Mouse (Mus musculus): ENCODE data around the gene Fam122c.
A peak's percentile ranks its signal among the peaks of the same experiment; 100 is the strongest.
"Not testable (repeated sequence)": the region's sequence is repeated elsewhere in the genome, so short reads cannot be mapped to it uniquely, and the experiment has no call there.

Gene Fam122c

DNA sequence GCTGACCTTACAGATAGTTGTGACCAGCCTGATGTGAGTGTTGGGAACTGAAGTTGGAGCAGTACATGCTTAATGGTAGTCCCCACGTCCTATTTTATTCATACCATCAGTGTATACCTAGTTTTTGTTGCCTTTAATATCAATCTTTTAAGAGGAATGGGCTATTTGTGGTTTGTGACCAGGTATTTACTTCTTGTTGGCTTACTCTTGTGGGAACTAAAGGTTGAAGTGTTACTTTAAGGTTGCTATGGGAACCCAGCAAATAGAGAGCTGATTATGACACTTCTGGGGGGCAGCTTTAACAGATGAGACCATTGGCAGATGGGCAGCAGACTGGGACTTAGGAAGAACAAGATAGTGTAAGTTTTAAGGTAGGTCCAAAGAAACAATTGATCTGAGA is at the start of gene Fam122c:
Gene Fam122c, plus strand, starts transcription at position 301 of the 400 bp plus-strand sequence.
- no peak for DNase-seq

GRCm38 (mm10) chrX:53224353-53224944 is 48.8 kb upstream of the Fam122c start:
- no peak for DNase-seq

DNA sequence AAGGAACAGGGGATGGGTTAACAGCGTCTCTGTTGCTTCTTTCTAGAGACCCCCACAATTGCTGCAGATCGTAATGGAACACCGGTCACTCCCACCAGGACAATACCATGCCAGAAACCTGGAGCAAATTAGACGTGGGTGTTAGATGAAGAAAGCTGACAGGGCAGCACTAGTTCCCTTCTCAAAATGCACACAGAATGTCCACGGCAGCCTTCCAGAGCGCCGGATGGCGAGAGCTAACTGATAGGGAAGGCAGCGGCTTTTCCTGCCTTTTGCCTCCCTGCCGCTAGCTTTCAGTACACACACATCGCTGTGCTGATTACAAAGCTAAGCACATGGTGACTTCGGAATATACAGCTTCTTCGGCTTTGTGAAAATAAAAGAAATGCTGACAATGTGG is 41.3 kb upstream of the Fam122c start:
- no peak for DNase-seq

- DNase-seq, result no peak
These were observed 39.5 kb upstream of the Fam122c start for GRCm38 (mm10) chrX:53233689-53234088.

DNA sequence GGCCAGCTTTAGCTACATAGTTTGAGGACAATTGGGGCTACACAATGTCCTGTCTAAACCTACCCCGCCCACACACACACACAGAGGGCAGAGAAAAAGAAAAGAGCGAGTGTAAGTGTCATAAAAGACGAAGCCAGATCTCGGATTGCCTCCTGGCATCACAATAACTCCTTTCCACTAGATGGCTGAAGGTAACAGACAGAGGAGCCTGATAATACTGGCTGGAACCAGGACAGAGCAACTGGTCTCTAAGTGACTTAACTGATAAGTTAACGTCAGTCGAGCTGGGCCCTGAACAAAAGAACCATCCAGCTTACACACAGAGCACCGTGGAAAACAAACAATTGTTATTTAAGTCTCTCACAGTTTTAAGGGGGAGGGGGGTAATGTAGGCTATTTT is 36.8 kb upstream of the Fam122c start:
- DNase-seq, result no peak

- no peak for DNase-seq
These were observed 35.3 kb upstream of the Fam122c start for GRCm38 (mm10) chrX:53237971-53238370.

GRCm38 (mm10) chrX:53240011-53240410 is 33.2 kb upstream of the Fam122c start, which contains the start of gene Plac1:
TSS of gene Plac1 (minus strand) at chrX:53240111.
- DNase-seq, result no peak

DNA sequence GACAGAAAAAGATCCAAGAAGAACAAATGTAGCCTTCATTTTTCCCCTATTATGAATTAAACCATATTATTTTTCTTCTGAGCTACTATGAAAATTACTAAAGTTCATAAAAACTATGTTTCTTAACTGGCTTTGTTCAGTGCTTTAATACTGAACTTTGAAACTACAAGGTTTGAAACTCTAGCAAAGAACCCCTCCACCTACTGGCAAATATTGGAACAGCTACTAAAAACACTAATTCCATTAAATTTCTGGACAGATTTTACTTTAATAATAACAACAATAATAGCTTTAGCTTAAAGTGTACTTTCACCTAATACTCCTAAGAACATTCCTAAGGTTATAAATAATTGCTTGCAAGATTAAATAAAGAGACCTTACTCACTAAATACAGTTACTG is 18.0 kb upstream of the Fam122c start:
- DNase-seq, result no peak

- DNase-seq, result no peak
These were observed 7.0 kb upstream of the Fam122c start for GRCm38 (mm10) chrX:53266186-53266585.

GRCm38 (mm10) chrX:53268856-53269255 is 4.4 kb upstream of the Fam122c start:
- peak; percentile 54 for DNase-seq

DNA sequence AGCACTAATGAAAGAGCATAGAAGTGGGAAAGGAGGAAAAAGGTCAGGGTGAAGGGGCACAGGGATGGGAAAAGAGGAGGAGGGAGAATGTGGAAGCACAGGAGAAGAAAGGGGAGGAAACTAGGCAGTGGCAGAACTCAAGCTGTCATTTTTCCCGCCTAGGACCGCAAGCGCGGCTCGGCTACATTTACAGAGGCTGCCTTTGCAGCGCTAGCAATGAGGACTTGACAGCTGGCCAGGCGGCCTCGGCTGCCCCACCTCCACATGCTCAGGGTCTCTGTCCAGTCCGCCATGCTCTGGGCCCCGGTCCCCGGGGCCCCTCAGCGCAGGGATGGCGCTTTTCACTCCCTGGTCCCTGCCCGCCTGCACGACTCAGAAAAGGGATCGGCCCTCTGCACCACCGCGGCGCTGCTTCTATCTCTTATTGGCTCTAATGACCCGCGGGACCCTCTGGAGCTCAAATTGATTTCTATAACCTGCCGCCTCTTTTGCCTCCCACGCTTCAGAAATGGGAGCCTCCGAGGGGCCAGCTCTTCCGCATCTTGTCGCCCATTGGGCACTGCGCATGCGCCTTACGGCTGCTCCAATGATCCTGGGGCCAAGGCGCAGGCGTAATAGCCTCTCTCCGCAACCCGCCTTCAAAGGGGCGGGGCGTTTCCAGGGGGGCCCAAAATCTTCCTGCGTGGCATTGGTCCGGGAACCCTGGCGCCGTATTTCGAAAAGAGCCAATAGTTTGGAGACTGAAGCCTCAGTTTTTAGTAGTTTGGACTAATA is 3.7 kb upstream of the Fam122c start, which contains the start of gene Fam122b:
Gene Fam122b, minus strand, starts transcription at position 517 of the 774 bp plus-strand sequence.
- DNase-seq, result peak; percentile 91

- DNase-seq, result no peak
These were observed 3.2 kb upstream of the Fam122c start for GRCm38 (mm10) chrX:53270063-53270432.

DNA sequence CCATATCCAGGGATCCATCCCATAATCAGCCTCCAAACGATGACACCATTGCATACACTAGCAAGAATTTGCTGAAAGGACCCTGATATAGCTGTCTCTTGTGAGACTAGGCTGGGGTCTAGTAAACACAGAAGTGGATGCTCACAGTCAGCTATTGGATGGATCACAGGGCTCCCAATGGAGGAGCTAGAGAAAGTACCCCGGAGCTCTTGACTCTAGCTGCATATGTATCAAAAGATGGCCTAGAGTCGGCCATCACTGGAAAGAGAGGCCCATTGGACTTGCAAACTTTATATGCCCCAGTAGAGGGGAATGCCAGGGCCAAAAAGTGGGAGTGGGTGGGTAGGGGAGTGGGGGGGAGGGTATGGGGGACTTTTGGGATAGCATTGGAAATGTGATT is 1.6 kb upstream of the Fam122c start:
- not testable (repeated sequence) for DNase-seq

GRCm38 (mm10) chrX:53287924-53288323 is 14.7 kb downstream of the Fam122c start:
- no peak for DNase-seq

DNA sequence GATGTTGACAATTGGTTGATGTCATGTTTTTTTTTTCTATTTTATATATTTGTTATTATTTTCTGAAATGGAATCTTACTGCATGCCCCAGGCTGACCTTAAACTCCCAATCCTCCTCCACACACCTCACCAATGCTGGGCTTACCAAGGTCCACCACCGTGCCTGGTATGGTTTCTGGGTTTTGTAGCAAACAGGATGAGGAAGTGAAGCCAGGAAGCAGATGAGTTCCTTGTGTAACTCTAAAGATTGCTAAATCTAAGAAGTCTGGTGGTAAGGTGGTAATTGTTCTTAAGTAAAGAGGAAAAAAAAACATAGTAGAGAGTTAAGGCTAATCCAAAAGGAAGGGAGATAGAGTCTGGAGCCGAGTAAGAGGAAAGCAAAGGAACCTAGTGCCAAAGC is 47.3 kb downstream of the Fam122c start:
- no peak for DNase-seq

DNA sequence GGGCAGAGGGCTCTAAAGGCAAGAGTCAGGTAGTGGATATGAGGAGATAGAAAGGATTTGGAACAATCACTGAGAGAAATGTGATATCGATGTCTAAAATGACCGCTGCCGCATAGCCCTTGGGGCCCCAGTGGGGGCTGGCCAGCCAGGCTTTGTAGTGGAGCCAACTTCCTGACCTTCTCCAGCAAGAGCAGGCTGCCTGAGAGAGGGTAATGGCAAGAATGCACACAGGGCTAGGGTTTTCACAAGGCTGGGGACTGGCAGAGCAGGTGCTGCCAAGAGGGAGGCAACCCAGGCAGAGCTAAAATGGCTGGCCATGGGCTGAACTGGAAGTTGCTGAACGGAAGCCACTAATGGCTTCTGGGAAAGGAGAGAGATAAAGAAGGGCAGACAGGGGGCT is 47.9 kb downstream of the Fam122c start:
- DNase-seq, result no peak

GRCm38 (mm10) chrX:53330396-53330795 is 57.2 kb downstream of the Fam122c start:
- no peak for DNase-seq

- no peak for DNase-seq
These were observed 64.1 kb downstream of the Fam122c start for GRCm38 (mm10) chrX:53337355-53337754.

- peak; percentile 3 for DNase-seq
These were observed 68.3 kb downstream of the Fam122c start for GRCm38 (mm10) chrX:53341531-53341930.

DNA sequence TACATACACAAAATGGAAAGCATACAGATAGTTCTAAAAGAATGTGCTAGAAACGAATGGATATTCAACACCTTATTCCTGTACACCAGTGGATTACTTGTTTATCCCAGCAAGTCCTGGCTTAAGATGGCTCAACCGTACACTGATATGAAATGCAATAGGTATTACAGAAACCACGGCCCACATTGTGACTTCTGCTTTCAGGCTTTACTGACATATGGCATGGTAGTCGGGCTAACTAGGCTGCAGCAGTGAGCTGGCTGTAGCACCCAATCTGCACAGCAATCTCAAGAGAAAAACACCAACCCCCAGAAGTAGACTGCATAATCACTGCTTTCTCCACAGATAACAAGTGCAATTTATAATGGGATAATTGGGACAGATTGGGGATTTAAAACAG is 75.2 kb downstream of the Fam122c start:
- no peak for DNase-seq

DNA sequence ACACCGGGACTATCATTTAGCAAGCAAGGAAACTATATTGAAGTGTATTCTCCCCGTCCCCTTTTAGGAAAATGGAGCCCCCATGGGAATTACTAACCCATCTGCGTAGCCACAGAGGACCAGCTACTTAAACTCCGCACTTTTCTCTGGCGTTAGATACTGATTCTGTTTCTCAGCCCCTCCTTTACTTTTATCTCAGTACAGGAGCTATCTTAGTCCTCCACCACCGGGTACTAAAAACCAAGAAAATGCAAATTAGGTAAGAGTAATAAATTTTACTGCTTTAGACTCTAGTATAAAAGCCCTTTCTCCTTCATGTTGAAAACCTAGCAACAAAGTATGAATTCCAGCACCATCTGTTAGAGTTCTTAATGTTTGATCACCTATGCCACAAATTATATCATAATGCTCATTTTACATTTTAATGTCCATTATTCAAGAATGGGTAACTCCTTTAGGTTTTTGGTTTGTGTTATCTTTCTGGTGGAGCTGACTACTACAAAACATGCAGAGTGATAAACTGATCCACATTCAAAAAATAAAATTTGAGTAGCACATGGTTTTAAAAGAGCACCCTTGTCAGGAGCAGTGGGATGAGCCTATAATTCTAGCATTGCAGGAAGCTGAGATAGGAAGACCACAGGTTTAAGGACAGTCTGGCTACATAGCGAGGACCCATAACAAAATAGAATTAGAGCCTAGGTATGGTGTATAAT is 91.6 kb downstream of the Fam122c start:
- no peak for DNase-seq

DNA sequence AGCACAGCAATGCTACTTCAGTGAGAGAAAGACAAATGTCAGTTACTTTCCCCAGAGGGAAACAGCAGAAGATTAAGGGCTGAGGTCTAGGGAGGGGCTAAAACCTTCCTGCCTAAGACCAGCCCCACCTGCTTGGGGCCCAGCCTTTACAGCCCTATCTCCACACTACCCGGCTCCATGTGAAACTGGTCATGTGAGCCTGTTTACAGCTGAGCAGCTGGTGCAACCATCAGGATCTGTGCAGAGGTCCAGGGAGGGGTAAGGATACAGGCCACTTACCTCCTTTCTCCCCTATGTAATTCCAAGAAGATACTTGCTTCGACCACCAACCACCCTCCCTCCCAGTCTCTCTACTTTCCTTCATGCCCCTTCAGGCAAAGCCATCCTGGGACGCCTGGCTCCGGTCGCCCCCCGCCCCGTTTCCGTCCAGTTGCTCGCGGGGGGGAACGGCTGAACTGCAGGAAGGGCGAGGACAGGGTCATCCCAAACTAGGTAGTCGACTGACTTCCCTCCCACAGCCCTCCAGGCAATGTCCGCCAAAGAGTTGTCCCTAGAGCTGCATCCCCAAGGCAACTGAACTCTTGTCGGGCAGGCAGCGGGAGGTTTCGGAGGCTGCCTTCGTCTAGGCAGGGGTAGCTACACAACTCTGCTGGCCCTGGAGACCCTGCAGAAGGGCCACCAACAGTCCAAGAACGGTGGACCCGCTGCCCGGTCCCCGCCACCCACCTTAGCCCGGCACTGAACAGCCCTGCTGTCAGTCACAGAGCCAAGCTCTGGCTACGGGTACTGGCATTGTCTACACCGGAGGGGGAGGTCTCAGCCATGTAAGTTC is 96.5 kb downstream of the Fam122c start:
- DNase-seq, result peak; percentile 13

GRCm38 (mm10) chrX:53370366-53370740 is 97.1 kb downstream of the Fam122c start, which contains the start of gene Mospd1:
TSS of gene Mospd1 (minus strand) at chrX:53370502.
- DNase-seq, result peak; percentile 80
